Mouse (Mus musculus) liver, embryonic 14.5 days (tissue): ENCODE data around the gene Gprasp2.

ENCODE experiments used
- CTCF ChIP-seq: IDR thresholded peaks from 2 replicates; pipeline ENCODE4 v1.5.1; 2016; ENCODE audit warnings: antibody characterized with exemption, low read depth, control low read depth
- EP300 ChIP-seq: IDR thresholded peaks from 2 replicates; pipeline ENCODE4 v1.6.1; 2016; ENCODE audit warnings: antibody characterized with exemption, low read depth

DNA sequence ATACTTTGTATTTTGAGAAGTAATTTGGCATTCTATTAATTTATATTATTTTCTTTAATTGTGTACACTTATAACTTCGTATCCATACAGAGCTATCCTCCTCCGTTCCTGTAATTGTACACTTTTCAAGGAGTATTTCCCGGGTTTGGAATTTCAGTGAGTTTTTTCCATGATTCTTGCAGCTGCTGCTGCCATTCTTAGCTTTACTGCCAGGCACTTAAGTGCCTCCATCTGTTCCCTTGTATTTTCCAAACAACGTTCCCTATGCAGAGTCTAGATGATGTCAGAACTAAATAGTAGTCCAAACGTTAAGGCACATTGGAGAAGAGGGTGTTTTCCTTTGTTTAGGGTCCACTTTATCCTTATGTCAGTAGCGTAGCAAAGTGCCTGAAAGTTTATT is 46.5 kb upstream of the Gprasp2 start:
- TF ChIP-seq CTCF = no peak
- TF ChIP-seq EP300 = no peak
